Mouse (Mus musculus) kidney, embryonic 14.5 days (tissue): ENCODE results near the gene Zfp385b. TPM values are rescaled to one million over a fixed set of nuclear protein-coding genes. Genes with fewer than 3 reads are reported as not detected.

Experiments used
- ATAC-seq: fragments of 200-750 bp; cut with Nextera tagmentation; 2 replicates; pipeline ENCODE4 v1.8.0; 2017; ENCODE audit warnings: moderate number of reproducible peaks, mild to moderate bottlenecking, moderate TSS enrichment, moderate library complexity; ENCODE audit not compliant: low FRiP score, low TSS enrichment
- H3K27ac ChIP-seq: fragments of 300-500 bp; sonication (generic); 2 replicates; pipeline ENCODE4 v1.5.1; 2014; ENCODE audit warnings: low read depth, mild to moderate bottlenecking, low read length, moderate library complexity, mixed read lengths
- H3K27me3 ChIP-seq: fragments of 300-500 bp; sonication (generic); 2 replicates; pipeline ENCODE4 v1.6.1; 2014; ENCODE audit warnings: mild to moderate bottlenecking, low read length; ENCODE audit not compliant: control insufficient read depth, insufficient read depth
- H3K36me3 ChIP-seq: fragments of 300-500 bp; sonication (generic); 2 replicates; pipeline ENCODE4 v1.6.1; 2014; ENCODE audit warnings: low read length, mixed read lengths; ENCODE audit not compliant: control insufficient read depth, insufficient read depth
- H3K4me1 ChIP-seq: fragments of 300-500 bp; sonication (generic); 2 replicates; pipeline ENCODE4 v1.6.1; 2014; ENCODE audit warnings: low read length, mixed read lengths; ENCODE audit not compliant: control insufficient read depth, insufficient read depth
- H3K4me2 ChIP-seq: fragments of 300-500 bp; sonication (generic); replicated peaks from 2 replicates; pipeline ENCODE4 v1.6.1; 2014; ENCODE audit warnings: low read depth, mild to moderate bottlenecking, low read length
- H3K4me3 ChIP-seq: fragments of 300-500 bp; sonication (generic); 2 replicates; pipeline ENCODE4 v1.5.1; 2014; ENCODE audit warnings: mild to moderate bottlenecking, low read length
- H3K9ac ChIP-seq: fragments of 300-500 bp; sonication (generic); 2 replicates; pipeline ENCODE4 v1.6.1; 2014; ENCODE audit warnings: low read depth, mild to moderate bottlenecking, low read length, moderate library complexity
- H3K9me3 ChIP-seq: fragments of 300-500 bp; sonication (generic); 2 replicates; pipeline ENCODE4 v1.6.1; 2016; ENCODE audit warnings: low read length; ENCODE audit not compliant: control insufficient read depth
- WGBS: fragments of 180-500 bp; shearing (Covaris S2); extraction: QIAGEN DNeasy Blood & Tissue Kit; methylation state at CpG from one replicate; pipeline ENCODE4 v1.1.7; 2014; 5-methylcytosine and 5-hydroxymethylcytosine counted together
- polyA plus RNA-seq: library from polyadenylated mRNA; unstranded; fragments of >200 nt; fragmentation: Nextera tagmentation; extraction: Ambion mirVana; gene quantifications from 2 replicates; pipeline ENCODE4 v1.2.1, GENCODE M21; 2014

The Zfp385b gene
- polyA plus RNA-seq, 1 experiment from 2014 or later, result 7.1 TPM

GRCm38 (mm10) chr2:77412171-77412570 is 407.3 kb downstream of the Zfp385b start:
- Histone ChIP-seq H3K27ac (no peak overlapping the region), H3K4me3 (no peak overlapping the region), H3K9me3 (no peaks in the 10 kb centered on the region), H3K36me3 (no peaks in the 10 kb centered on the region), H3K4me2 (no peak overlapping the region), H3K27me3 (no peaks in the 10 kb centered on the region), H3K4me1 (no peaks in the 10 kb centered on the region), H3K9ac (no peak overlapping the region)
- 94% methylated on average over 9 of the region's 9 CpGs for WGBS
- ATAC-seq, result no peak

- WGBS, result 91% methylated on average over 13 of the region's 13 CpGs
- Histone ChIP-seq H3K27ac (no peak overlapping the region), H3K4me1 (no peaks in the 10 kb centered on the region), H3K36me3 (no peaks in the 10 kb centered on the region), H3K27me3 (no peaks in the 10 kb centered on the region), H3K4me2 (no peak overlapping the region), H3K9me3 (no peaks in the 10 kb centered on the region), H3K4me3 (no peak overlapping the region), H3K9ac (no peak overlapping the region)
- ATAC-seq, result no peak
Observed at GRCm38 (mm10) chr2:77411612-77412011, 407.8 kb downstream of the Zfp385b start.

- Histone ChIP-seq H3K27ac (no peak overlapping the region), H3K27me3 (no peaks in the 10 kb centered on the region), H3K36me3 (no peaks in the 10 kb centered on the region), H3K9ac (no peak overlapping the region), H3K4me3 (no peak overlapping the region), H3K4me2 (no peak overlapping the region), H3K4me1 (no peaks in the 10 kb centered on the region), H3K9me3 (no peaks in the 10 kb centered on the region)
- WGBS, result 48% methylated on average over 5 of the region's 5 CpGs
- peak; percentile 71; the same call in 1 of the 2 replicates for ATAC-seq
Observed at GRCm38 (mm10) chr2:77409521-77410135, 409.8 kb downstream of the Zfp385b start.

GRCm38 (mm10) chr2:77408972-77409371 is 410.5 kb downstream of the Zfp385b start:
- Histone ChIP-seq H3K9ac (no peak overlapping the region), H3K4me3 (no peak overlapping the region), H3K4me2 (no peak overlapping the region), H3K36me3 (no peaks in the 10 kb centered on the region), H3K9me3 (no peaks in the 10 kb centered on the region), H3K4me1 (no peaks in the 10 kb centered on the region), H3K27ac (no peak overlapping the region), H3K27me3 (no peaks in the 10 kb centered on the region)
- ATAC-seq, result no peak
- 65% methylated on average over 7 of the region's 7 CpGs for WGBS

DNA sequence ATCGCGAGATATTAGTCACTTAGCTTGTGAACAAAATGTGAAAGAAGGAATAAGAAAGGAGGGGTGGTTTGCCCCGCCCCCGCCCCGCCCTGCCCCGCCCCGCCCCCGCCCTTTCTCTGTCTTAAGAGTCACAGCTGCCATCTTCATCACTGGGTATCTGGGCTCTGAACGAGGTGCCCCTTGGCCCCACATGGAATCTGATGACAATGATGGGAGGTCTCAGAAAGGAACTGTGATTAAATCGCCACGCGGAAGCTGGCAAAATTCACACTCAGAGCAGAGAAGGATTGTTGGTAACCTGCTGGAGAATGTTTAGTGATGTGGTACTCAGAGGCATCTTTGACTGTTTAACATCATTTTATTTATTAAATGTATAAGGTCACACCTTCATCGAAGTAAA is 417.1 kb downstream of the Zfp385b start:
- H3K36me3 ChIP-seq, result no peaks in the 10 kb centered on the region
- H3K4me3 ChIP-seq, result peak overlapping the region; percentile 28
- no peaks in the 10 kb centered on the region for H3K9me3 ChIP-seq
- WGBS, result 19% methylated on average over 13 of the region's 13 CpGs
- no peaks in the 10 kb centered on the region; the same call in 1 of the 2 replicates for H3K27me3 ChIP-seq
- H3K4me1 ChIP-seq, result no peaks in the 10 kb centered on the region
- no peak overlapping the region for H3K9ac ChIP-seq
- H3K4me2 ChIP-seq, result peak overlapping the region; percentile 40
- ATAC-seq, result no peak
- H3K27ac ChIP-seq, result no peak overlapping the region

DNA sequence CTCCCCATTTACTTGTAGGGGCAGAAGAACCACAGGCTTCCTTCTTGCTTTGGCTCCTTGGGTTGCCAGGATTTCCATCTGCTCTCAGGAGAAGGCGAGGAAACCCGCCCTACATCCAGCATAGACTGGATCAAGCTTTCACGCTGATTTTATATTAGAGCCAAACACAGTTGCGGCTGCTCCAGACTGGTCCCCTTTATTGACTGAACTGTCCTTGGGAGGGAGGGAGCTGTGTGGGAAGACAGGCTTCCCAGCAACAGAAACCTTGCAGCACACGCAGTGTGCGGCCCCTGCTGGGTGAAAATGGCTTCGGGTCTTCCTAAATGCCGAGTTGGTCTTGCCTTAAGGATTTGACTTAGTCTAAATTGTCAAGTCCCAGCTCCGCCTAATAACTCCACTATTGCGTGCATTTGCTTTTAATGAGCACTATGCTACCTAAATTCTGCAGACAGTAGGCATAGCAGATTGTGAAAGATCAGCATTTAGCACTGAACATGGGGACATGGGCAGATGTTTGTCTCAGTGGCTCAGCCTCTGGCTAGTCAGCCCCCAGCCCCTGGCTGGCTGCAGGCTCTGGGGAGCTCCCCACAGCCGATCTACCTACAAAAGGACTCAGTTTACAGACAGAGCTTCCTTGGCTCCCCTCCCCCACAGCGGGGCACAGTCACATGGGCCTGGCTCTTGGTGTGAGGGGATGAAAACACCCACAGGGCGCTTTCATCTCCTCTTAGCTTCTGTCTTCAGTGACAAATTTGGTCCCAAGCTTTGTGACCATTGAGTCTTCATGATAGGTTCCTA is 417.8 kb downstream of the Zfp385b start:
- ATAC-seq, result peak; percentile 62; the same call in 1 of the 2 replicates
- Histone ChIP-seq H3K9ac (peak overlapping the region; percentile 7; the same call in 1 of the 2 replicates), H3K4me1 (no peaks in the 10 kb centered on the region), H3K36me3 (no peaks in the 10 kb centered on the region), H3K27ac (no peak overlapping the region), H3K9me3 (no peaks in the 10 kb centered on the region), H3K4me2 (peak overlapping the region; percentile 40), H3K4me3 (peak overlapping the region; percentile 28), H3K27me3 (no peaks in the 10 kb centered on the region; the same call in 1 of the 2 replicates)
- 5% methylated on average over 13 of the region's 13 CpGs for WGBS

DNA sequence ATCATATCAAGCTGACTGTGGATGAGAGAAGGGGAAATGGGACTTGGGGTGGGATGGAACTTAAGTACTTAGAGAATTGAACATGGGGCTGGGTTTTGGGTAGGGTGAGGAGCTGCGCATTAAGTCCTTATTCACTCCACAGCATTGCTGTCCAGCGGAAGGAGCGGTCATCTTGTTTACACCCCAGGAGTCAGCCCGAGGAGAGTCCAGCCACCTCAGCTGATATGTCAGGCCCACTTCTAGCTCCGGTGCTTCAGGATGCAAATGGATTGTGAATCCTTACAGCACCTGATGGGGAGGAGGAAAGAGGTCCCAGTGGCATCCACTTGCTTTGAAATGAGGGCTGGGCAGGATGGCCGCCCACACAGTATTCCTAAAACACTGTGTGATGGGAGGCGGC is 425.6 kb downstream of the Zfp385b start:
- Histone ChIP-seq H3K9ac (no peak overlapping the region), H3K27me3 (no peaks in the 10 kb centered on the region), H3K4me1 (no peaks in the 10 kb centered on the region), H3K4me2 (no peak overlapping the region), H3K27ac (no peak overlapping the region), H3K9me3 (no peaks in the 10 kb centered on the region), H3K36me3 (no peaks in the 10 kb centered on the region), H3K4me3 (no peak overlapping the region)
- ATAC-seq, result no peak
- 94% methylated on average over 7 of the region's 7 CpGs for whole genome bisulfite sequencing

GRCm38 (mm10) chr2:77388186-77388585 is 431.3 kb downstream of the Zfp385b start:
- no peak overlapping the region for H3K4me2 ChIP-seq

DNA sequence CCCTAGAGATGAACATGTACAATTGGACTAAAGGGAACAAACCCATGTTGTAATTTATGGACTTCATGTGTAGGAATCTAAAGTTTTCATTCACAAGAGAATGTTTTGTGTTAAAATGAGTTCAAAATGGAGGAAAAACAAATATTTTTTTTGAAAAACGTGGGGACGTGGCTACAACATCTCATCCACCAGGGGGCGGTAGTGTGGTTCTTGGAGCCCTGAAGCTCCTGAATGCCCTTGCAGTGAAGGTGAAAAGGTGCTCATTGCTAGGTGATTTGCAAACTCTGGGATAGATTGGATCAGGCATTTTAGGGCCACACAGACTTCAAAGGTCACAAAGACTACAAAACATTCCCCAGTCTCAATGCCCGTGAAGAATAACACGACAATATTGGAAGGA is 432.9 kb downstream of the Zfp385b start:
- H3K27me3 ChIP-seq, result no peaks in the 10 kb centered on the region
- no peaks in the 10 kb centered on the region for H3K36me3 ChIP-seq
- no peaks in the 10 kb centered on the region for H3K4me1 ChIP-seq
- H3K9me3 ChIP-seq, result no peaks in the 10 kb centered on the region
- no peak for ATAC-seq
- no peak overlapping the region for H3K9ac ChIP-seq
- 24% methylated on average over 5 of the region's 5 CpGs for WGBS
- H3K27ac ChIP-seq, result no peak overlapping the region
- no peak overlapping the region for H3K4me3 ChIP-seq
- H3K4me2 ChIP-seq, result no peak overlapping the region

More at GRCm38 (mm10) chr2:77388186-77388585, 431.3 kb downstream of the Zfp385b start:
- no peaks in the 10 kb centered on the region for H3K4me1 ChIP-seq
- WGBS, result 77% methylated on average over 6 of the region's 6 CpGs
- no peaks in the 10 kb centered on the region for H3K9me3 ChIP-seq
- no peak overlapping the region for H3K9ac ChIP-seq
- H3K36me3 ChIP-seq, result no peaks in the 10 kb centered on the region
- no peaks in the 10 kb centered on the region for H3K27me3 ChIP-seq
- no peak overlapping the region for H3K4me3 ChIP-seq
- ATAC-seq, result no peak
- no peak overlapping the region for H3K27ac ChIP-seq
